Mouse (Mus musculus) thymus, postnatal 25 days (tissue): ENCODE results near the gene 4933428G20Rik.
A peak's percentile ranks its signal among the peaks of the same experiment; 100 is the strongest.

Experiments used
- DNase-seq: peaks from one replicate; pipeline ENCODE4 v3.0.0; 2022

The 4933428G20Rik gene

GRCm38 (mm10) chr11:97532950-97533582, 32.9 kb upstream of the 4933428G20Rik start:
- DNase-seq = peak; percentile 57

GRCm38 (mm10) chr11:97532354-97532753, 32.2 kb upstream of the 4933428G20Rik start:
- peak; percentile 8 for DNase-seq

GRCm38 (mm10) chr11:97531381-97532260, 31.5 kb upstream of the 4933428G20Rik start:
- DNase-seq = peak; percentile 90

- no peak for DNase-seq
Observed at GRCm38 (mm10) chr11:97530961-97531360, 30.8 kb upstream of the 4933428G20Rik start.

GRCm38 (mm10) chr11:97530069-97530468, 29.9 kb upstream of the 4933428G20Rik start:
- no peak for DNase-seq

GRCm38 (mm10) chr11:97528282-97528808, 28.2 kb upstream of the 4933428G20Rik start:
- DNase-seq = no peak

GRCm38 (mm10) chr11:97525313-97525712, 25.2 kb upstream of the 4933428G20Rik start:
- DNase-seq = no peak

- no peak for DNase-seq
Observed at GRCm38 (mm10) chr11:97524306-97524705, 24.2 kb upstream of the 4933428G20Rik start.

GRCm38 (mm10) chr11:97523827-97524261, 23.7 kb upstream of the 4933428G20Rik start:
- no peak for DNase-seq

- no peak for DNase-seq
Observed at GRCm38 (mm10) chr11:97523107-97523506, 23.0 kb upstream of the 4933428G20Rik start.

GRCm38 (mm10) chr11:97521741-97522474, 21.8 kb upstream of the 4933428G20Rik start:
- DNase-seq = no peak

- no peak for DNase-seq
Observed at GRCm38 (mm10) chr11:97520541-97520940, 20.4 kb upstream of the 4933428G20Rik start.

GRCm38 (mm10) chr11:97513066-97513465, 12.9 kb upstream of the 4933428G20Rik start:
- no peak for DNase-seq

- DNase-seq = no peak
Observed at GRCm38 (mm10) chr11:97512511-97512910, 12.4 kb upstream of the 4933428G20Rik start.

GRCm38 (mm10) chr11:97511661-97512369, 11.7 kb upstream of the 4933428G20Rik start:
- DNase-seq = peak; percentile 73

- peak; percentile 75 for DNase-seq
Observed at GRCm38 (mm10) chr11:97510966-97511660, 11.0 kb upstream of the 4933428G20Rik start.

- DNase-seq = peak; percentile 36
Observed at GRCm38 (mm10) chr11:97509715-97510485, 9.8 kb upstream of the 4933428G20Rik start.

GRCm38 (mm10) chr11:97509058-97509457, 8.9 kb upstream of the 4933428G20Rik start:
- peak; percentile 45 for DNase-seq

- DNase-seq = no peak
Observed at GRCm38 (mm10) chr11:97508198-97508597, 8.1 kb upstream of the 4933428G20Rik start.

- no peak for DNase-seq
Observed at GRCm38 (mm10) chr11:97506331-97506730, 6.2 kb upstream of the 4933428G20Rik start.

- DNase-seq = no peak
Observed at GRCm38 (mm10) chr11:97505784-97506183, 5.6 kb upstream of the 4933428G20Rik start.
